Mouse (Mus musculus) heart, adult 2 months (tissue): Measurements from ENCODE around the gene 2010300C02Rik. TPM values are rescaled to one million over a fixed set of nuclear protein-coding genes. Genes with fewer than 3 reads are reported as not detected.
"Not testable (repeated sequence)": the region's sequence is repeated elsewhere in the genome, so short reads cannot be mapped to it uniquely, and the experiment has no call there.

Source experiments
- DNase-seq, 2 experiments: peaks; one replicate each; pipeline ENCODE4 v3.0.0; 2021
- H3K27ac ChIP-seq: fragments of 200-600 bp; 2 replicates; pipeline ENCODE4 v1.8.1; 2022
- H3K27me3 ChIP-seq: fragments of 200-500 bp; 2 replicates; pipeline ENCODE4 v1.6.1; 2012; ENCODE audit warnings: mild to moderate bottlenecking, low read length, inconsistent platforms, mixed read lengths; ENCODE audit not compliant: control insufficient read depth, insufficient read depth
- H3K36me3 ChIP-seq: fragments of 200-500 bp; 2 replicates; pipeline ENCODE4 v1.6.1; 2012; ENCODE audit warnings: low read length, inconsistent platforms; ENCODE audit not compliant: control insufficient read depth, insufficient read depth
- H3K4me1 ChIP-seq: fragments of 200-500 bp; 2 replicates; pipeline ENCODE4 v1.6.1; 2011; ENCODE audit warnings: low read length; ENCODE audit not compliant: control insufficient read depth, insufficient read depth
- H3K4me3 ChIP-seq: fragments of 200-600 bp; 2 replicates; pipeline ENCODE4 v1.8.1; 2022
- H3K79me2 ChIP-seq: fragments of 200-500 bp; replicated peaks from 2 replicates; pipeline ENCODE4 v1.6.1; 2012; ENCODE audit warnings: mild to moderate bottlenecking, inconsistent platforms, low read length, moderate library complexity, mixed read lengths; ENCODE audit not compliant: control insufficient read depth, insufficient read depth
- H3K9ac ChIP-seq: fragments of 200-500 bp; 2 replicates; pipeline ENCODE4 v1.6.1; 2012; ENCODE audit warnings: low read depth, mild to moderate bottlenecking, control low read depth, inconsistent platforms, low read length, mixed read lengths
- CTCF ChIP-seq: fragments of 200-600 bp; IDR thresholded peaks from 2 replicates; pipeline ENCODE4 v1.8.1; 2022; ENCODE audit warnings: antibody characterized with exemption, mild to moderate bottlenecking, moderate library complexity
- EP300 ChIP-seq: fragments of 200-500 bp; IDR thresholded peaks from 2 replicates; pipeline ENCODE4 v1.6.1; 2011; ENCODE audit warnings: low read depth, low read length, control low read depth; ENCODE audit not compliant: insufficient read depth
- POLR2A ChIP-seq: fragments of 200-500 bp; IDR thresholded peaks from 2 replicates; pipeline ENCODE4 v1.6.1; 2011; ENCODE audit warnings: mild to moderate bottlenecking, low read depth, low read length, control low read depth; ENCODE audit not compliant: insufficient read depth
- WGBS: fragments of 180-500 bp; shearing (Covaris S2); methylation state at CpG from one replicate; pipeline ENCODE4 v1.1.7; 2018; 5-methylcytosine and 5-hydroxymethylcytosine counted together
- intact Hi-C: fragments of 180-260 bp; cut with DNase I; formaldehyde crosslinking; loops from one replicate; pipeline ENCODE4 v1.15.1; 2025
- polyA plus RNA-seq: library from polyadenylated mRNA; depleted of rRNA; stranded (reverse); fragments of >200 nt; gene quantifications from 2 replicates; pipeline ENCODE4 v1.2.3, GENCODE M21; 2012
- total RNA-seq, 2 experiments: library from RNA; stranded (reverse); gene quantifications; 2 replicates each; pipeline ENCODE4 v1.2.3; 2021

2010300C02Rik gene
- total and polyA plus RNA-seq, 3 experiments: 0.55 to 1.1 (median 0.60) TPM

GRCm38 (mm10) chr1:37718516-37718915 lies 1.4 kb downstream of the 2010300C02Rik start:
- H3K4me3 ChIP-seq: no peak overlapping the region
- 71% methylated on average over 7 of the region's 7 CpGs for WGBS
- TF ChIP-seq CTCF (no peak), POLR2A (no peak), EP300 (no peak)
- intact Hi-C loops: no loop called here
- no peak overlapping the region for H3K27ac ChIP-seq
- H3K79me2 ChIP-seq: no peaks in the 10 kb centered on the region
- H3K27me3 ChIP-seq: 0 out of 2 replicates have a peak, but pooled peaks cover 1% of the 10 kb centered on the region
- no peaks in the 10 kb centered on the region for H3K36me3 ChIP-seq
- no peaks in the 10 kb centered on the region; the same call in 1 of the 2 replicates for H3K4me1 ChIP-seq
- DNase-seq: no peak
- no peak overlapping the region for H3K9ac ChIP-seq

DNA sequence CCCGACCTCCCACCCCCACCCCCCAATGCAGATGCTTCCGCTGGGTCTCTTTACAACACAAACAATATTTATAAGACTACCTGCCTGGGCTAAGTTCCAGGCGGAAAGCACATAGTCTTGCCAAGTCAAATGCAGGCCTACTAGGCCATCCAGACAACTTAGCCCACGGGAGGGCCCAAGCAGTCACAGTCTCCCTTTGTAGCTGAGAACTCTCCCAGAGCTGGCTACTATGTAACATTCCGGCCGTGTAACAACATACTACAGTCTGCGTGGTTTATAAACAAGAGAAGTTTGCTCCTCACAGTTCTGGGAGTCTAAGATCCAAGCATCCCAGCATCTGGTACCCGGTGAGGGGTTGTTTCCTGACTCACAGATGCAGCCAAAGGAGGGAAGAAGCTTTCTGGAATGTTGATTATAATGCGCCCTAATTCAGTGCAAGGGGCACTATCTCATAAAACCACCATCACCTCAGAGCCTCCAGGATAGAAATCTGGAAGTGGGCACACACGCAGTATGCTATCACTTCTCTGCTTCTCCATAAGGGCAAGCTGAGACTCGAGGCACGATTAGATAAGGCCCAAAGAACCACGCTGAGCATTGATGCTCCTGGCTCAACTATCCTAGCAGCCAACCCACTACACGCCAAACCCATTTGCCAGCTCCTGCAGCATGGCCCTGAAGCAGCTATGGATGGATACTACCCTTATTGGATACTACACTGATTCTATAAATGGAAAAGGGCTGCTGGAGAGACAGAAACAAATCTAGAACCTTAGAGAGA lies 2.3 kb downstream of the 2010300C02Rik start:
- 0 out of 2 replicates have a peak, but pooled peaks cover 1% of the 10 kb centered on the region for H3K27me3 ChIP-seq
- TF ChIP-seq CTCF (no peak), POLR2A (no peak), EP300 (no peak)
- 74% methylated on average over 14 of the region's 14 CpGs for WGBS
- no peaks in the 10 kb centered on the region for H3K36me3 ChIP-seq
- H3K27ac ChIP-seq: no peak overlapping the region
- H3K4me1 ChIP-seq: no peaks in the 10 kb centered on the region; the same call in 1 of the 2 replicates
- intact Hi-C loops: no loop called here
- no peaks in the 10 kb centered on the region for H3K79me2 ChIP-seq
- no peak overlapping the region for H3K4me3 ChIP-seq
- no peak for DNase-seq
- no peak overlapping the region for H3K9ac ChIP-seq

GRCm38 (mm10) chr1:37712357-37712737 lies 7.5 kb downstream of the 2010300C02Rik start:
- H3K79me2 ChIP-seq, H3K27ac ChIP-seq, H3K4me3 ChIP-seq, H3K9ac ChIP-seq, H3K36me3 ChIP-seq, intact Hi-C loops, H3K27me3 ChIP-seq, DNase-seq, H3K4me1 ChIP-seq: not testable (repeated sequence)
- 30% methylated on average over 4 of the region's 4 CpGs for WGBS

GRCm38 (mm10) chr1:37711596-37712356 lies 8.1 kb downstream of the 2010300C02Rik start:
- Histone ChIP-seq H3K27me3 (no peaks in the 10 kb centered on the region), H3K36me3 (no peaks in the 10 kb centered on the region), H3K27ac (no peak overlapping the region), H3K9ac (no peak overlapping the region), H3K4me1 (no peaks in the 10 kb centered on the region), H3K79me2 (no peaks in the 10 kb centered on the region), H3K4me3 (no peak overlapping the region)
- no peak for TF ChIP-seq CTCF
- no peak for TF ChIP-seq POLR2A
- no peak for TF ChIP-seq EP300
- intact Hi-C loops: no loop called here
- 81% methylated on average over 10 of the region's 10 CpGs for WGBS
- DNase-seq: no peak

DNA sequence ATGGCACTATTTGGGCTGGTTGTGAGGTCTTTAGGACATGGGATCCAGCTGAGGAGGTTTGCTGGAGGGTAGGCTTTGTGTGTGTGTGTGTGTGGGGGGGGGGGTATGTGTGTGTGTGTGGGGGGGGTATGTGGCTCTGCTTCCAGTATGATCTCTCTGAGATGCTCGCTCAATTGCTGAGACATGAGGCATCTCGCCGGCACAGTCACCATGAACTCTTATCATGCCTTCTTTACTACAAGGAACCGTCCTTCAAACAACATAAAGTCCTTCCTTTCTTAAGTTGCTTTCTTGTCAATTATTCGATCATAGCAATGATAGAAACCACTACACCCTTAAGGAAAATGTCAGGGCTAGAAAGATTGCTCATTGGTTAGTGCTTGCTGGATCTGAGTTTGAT lies 8.8 kb downstream of the 2010300C02Rik start:
- no peak for DNase-seq
- H3K27ac ChIP-seq: no peak overlapping the region
- H3K4me3 ChIP-seq: no peak overlapping the region
- TF ChIP-seq EP300 (no peak), CTCF (no peak), POLR2A (no peak)
- H3K4me1 ChIP-seq: no peaks in the 10 kb centered on the region
- no peak overlapping the region for H3K9ac ChIP-seq
- no peaks in the 10 kb centered on the region for H3K79me2 ChIP-seq
- 84% methylated on average over 5 of the region's 5 CpGs for WGBS
- intact Hi-C loops: no loop called here
- H3K36me3 ChIP-seq: no peaks in the 10 kb centered on the region
- H3K27me3 ChIP-seq: no peaks in the 10 kb centered on the region

DNA sequence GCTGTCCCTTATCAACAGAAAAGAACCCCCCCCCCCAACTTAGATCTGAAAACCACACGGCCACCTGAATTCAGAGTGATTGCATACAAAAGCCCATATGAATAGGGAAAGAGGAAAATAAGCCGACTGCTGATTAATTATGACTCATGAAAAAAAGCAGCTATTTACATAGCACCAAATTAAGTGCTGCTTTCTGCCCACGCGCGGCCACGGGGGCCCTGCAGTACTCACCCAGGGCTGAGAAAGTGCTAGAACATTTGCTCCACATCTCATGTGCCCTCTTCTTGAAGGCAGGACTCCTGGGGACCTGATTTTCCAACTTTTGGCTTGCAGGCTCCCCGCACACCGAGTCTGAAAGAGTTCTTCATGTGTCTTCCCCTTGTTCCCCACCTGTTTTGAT lies 10.1 kb downstream of the 2010300C02Rik start:
- Histone ChIP-seq H3K4me3 (no peak overlapping the region), H3K4me1 (no peaks in the 10 kb centered on the region), H3K36me3 (no peaks in the 10 kb centered on the region), H3K27me3 (no peaks in the 10 kb centered on the region), H3K9ac (no peak overlapping the region), H3K27ac (no peak overlapping the region), H3K79me2 (no peaks in the 10 kb centered on the region)
- intact Hi-C loops: no loop called here
- WGBS: 80% methylated on average over 8 of the region's 8 CpGs
- DNase-seq: no peak
- TF ChIP-seq POLR2A (no peak), EP300 (no peak), CTCF (no peak)
